Mouse (Mus musculus) limb, embryonic 13.5 days (tissue): ENCODE data around the gene Rffl. TPM values are rescaled to one million over a fixed set of nuclear protein-coding genes. Genes with fewer than 3 reads are reported as not detected.
A peak's percentile ranks its signal among the peaks of the same experiment; 100 is the strongest.
"Not testable (repeated sequence)": the region's sequence is repeated elsewhere in the genome, so short reads cannot be mapped to it uniquely, and the experiment has no call there.

ENCODE experiments used
- ATAC-seq: fragments of 200-750 bp; cut with Nextera tagmentation; 2 replicates; pipeline ENCODE4 v1.8.0; 2017; ENCODE audit warnings: low read depth, moderate number of reproducible peaks, moderate TSS enrichment; ENCODE audit not compliant: low FRiP score
- H3K27ac ChIP-seq: fragments of 300-500 bp; sonication (generic); 2 replicates; pipeline ENCODE4 v1.5.1; 2015; ENCODE audit warnings: inconsistent platforms, mild to moderate bottlenecking, moderate library complexity
- H3K27me3 ChIP-seq: fragments of 300-500 bp; sonication (generic); 2 replicates; pipeline ENCODE4 v1.6.1; 2015; ENCODE audit warnings: mild to moderate bottlenecking, inconsistent platforms
- H3K36me3 ChIP-seq: fragments of 300-500 bp; sonication (generic); 2 replicates; pipeline ENCODE4 v1.6.1; 2015; ENCODE audit warnings: inconsistent platforms, mild to moderate bottlenecking, moderate library complexity
- H3K4me1 ChIP-seq: fragments of 300-500 bp; sonication (generic); 2 replicates; pipeline ENCODE4 v1.6.1; 2015; ENCODE audit warnings: inconsistent platforms
- H3K4me2 ChIP-seq: fragments of 300-500 bp; sonication (generic); replicated peaks from 2 replicates; pipeline ENCODE4 v1.6.1; 2015; ENCODE audit warnings: inconsistent platforms, mild to moderate bottlenecking, moderate library complexity
- H3K4me3 ChIP-seq: fragments of 300-500 bp; sonication (generic); 2 replicates; pipeline ENCODE4 v1.5.1; 2015; ENCODE audit warnings: moderate library complexity, mild to moderate bottlenecking, inconsistent platforms
- H3K9ac ChIP-seq: fragments of 300-500 bp; sonication (generic); 2 replicates; pipeline ENCODE4 v1.6.1; 2015; ENCODE audit warnings: mild to moderate bottlenecking, inconsistent platforms
- H3K9me3 ChIP-seq: fragments of 300-500 bp; sonication (generic); 2 replicates; pipeline ENCODE4 v1.6.1; 2016; ENCODE audit warnings: inconsistent platforms
- WGBS: fragments of 180-500 bp; shearing (Covaris S2); methylation state at CpG from one replicate; pipeline ENCODE4 v1.1.7; 2015; 5-methylcytosine and 5-hydroxymethylcytosine counted together
- polyA plus RNA-seq: library from polyadenylated mRNA; unstranded; fragments of >200 nt; fragmentation: Nextera tagmentation; extraction: Ambion mirVana; gene quantifications from 2 replicates; pipeline ENCODE4 v1.2.1, GENCODE M21; 2015

The Rffl gene
- polyA plus RNA-seq, 1 experiment from 2014 or later, result 14.7 TPM

DNA sequence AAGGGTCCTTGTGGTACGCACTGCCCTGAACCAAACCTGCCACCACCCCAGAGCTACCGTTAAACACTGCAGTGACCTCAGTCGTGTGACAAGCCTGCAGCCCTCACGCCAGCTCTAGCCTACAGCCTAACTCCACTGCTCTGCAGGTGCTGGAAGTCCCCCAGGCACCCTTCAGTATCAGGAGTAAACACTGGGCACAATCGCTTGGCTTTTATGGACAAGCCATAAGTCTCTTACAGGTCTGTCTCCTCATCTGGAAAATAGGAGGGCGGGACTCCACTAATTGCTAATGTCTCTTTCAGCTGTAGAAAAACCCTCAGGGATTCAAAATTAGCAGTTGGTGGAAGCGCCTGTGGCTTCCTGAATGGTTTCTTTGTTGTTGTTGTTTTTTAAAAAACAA, 33.8 kb downstream of the Rffl start:
- Histone ChIP-seq H3K27ac (no peak overlapping the region), H3K9me3 (no peaks in the 10 kb centered on the region), H3K4me1 (peaks cover 36% of the 10 kb centered on the region), H3K36me3 (no peaks in the 10 kb centered on the region), H3K27me3 (no peaks in the 10 kb centered on the region), H3K4me2 (no peak overlapping the region), H3K9ac (no peak overlapping the region), H3K4me3 (no peak overlapping the region)
- ATAC-seq, result no peak
- WGBS, result 34% methylated on average over 7 of the region's 7 CpGs

DNA sequence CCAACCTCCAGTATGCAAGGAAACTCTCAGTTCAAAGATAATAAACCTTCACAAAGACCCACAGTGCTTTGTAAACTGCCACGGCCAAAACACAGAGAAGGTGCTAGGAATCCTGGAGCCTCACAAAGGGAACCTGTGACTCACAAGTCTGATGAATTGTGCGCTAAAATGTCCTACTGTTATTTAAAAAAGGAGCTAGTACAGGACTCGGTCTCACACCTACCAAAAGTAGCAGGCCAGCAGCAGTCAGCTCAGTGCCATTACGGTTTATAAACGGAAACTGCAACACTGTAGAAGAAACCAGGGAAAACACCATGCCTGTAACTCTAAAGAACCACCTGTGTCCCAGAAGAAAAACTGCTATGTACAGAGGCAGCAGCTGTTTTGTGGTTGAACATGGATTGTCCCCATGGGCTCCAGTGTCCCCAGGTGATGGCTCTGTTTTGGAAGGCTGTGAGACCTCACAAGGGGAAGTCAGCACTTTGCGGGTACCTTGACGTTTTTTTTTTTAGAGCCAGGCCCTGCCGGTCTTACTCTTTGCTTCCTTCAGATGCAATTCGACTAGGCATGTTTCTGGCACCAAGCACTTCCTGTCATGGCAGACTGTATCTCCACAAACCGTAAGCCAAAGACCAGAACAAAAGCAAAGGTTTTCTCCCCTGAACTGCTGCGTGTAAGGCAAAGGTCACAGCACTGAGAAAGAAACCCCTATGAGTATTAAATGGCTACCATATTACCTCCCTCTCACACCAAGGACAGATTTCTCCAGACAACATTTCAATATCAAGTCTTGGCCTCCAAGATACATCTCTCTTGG, 35.2 kb downstream of the Rffl start:
- Histone ChIP-seq H3K27me3 (no peaks in the 10 kb centered on the region), H3K4me1 (peaks cover 49% of the 10 kb centered on the region), H3K9ac (no peak overlapping the region), H3K4me3 (no peak overlapping the region), H3K36me3 (no peaks in the 10 kb centered on the region), H3K27ac (peak overlapping the region; percentile 39), H3K9me3 (no peaks in the 10 kb centered on the region), H3K4me2 (no peak overlapping the region)
- WGBS, result 37% methylated on average over 11 of the region's 11 CpGs
- ATAC-seq, result no peak

GRCm38 (mm10) chr11:82834359-82834758, 36.7 kb downstream of the Rffl start:
- H3K9me3 ChIP-seq, ATAC-seq, H3K27ac ChIP-seq, H3K4me2 ChIP-seq, H3K27me3 ChIP-seq, H3K9ac ChIP-seq, H3K4me3 ChIP-seq, H3K36me3 ChIP-seq: not testable (repeated sequence)
- 88% methylated on average over 7 of the region's 7 CpGs for WGBS
- peaks cover 50% of the 10 kb centered on the region for H3K4me1 ChIP-seq

DNA sequence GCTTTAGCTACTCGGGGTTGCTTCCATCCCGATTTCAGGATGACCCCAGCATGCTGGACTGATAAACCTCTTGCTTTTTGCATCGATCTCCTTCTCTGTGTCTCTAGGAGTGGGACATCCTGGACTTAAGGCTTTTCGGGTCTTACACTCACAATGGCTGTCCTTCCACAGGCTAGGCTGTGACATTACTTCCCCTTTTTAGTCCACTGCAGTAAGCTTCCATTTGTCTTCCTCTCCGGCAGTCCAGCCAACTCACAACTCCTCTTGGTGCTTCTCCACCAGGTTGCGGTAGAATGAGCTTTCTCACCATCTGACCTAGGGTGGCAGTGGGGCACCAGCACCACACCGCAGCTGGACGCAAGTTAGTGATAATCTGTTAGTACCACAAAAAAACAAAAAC, 37.1 kb downstream of the Rffl start:
- no peak overlapping the region for H3K27ac ChIP-seq
- WGBS, result 86% methylated on average over 8 of the region's 8 CpGs
- ATAC-seq, result no peak
- peaks cover 50% of the 10 kb centered on the region for H3K4me1 ChIP-seq
- H3K4me2 ChIP-seq, result no peak overlapping the region
- no peaks in the 10 kb centered on the region for H3K9me3 ChIP-seq
- no peaks in the 10 kb centered on the region for H3K27me3 ChIP-seq
- no peaks in the 10 kb centered on the region for H3K36me3 ChIP-seq
- no peak overlapping the region for H3K4me3 ChIP-seq
- no peak overlapping the region for H3K9ac ChIP-seq

DNA sequence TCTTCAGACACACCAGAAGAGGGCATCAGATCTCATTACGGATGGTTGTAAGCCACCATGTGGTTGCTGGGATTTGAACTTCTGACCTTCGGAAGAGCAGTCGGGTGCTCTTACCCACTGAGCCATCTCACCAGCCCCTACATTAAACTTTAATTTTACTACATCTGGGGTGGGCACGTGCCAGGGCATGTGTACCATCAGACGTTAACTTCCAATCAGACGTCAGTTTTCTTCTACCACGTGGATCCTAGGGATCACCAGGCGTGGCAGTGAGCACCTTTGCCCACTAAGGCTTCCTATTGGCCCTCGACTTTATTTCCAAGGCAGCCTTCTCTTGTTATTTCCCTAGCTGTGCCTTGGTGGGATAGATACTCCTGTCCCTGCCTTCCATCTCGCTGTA, 38.6 kb downstream of the Rffl start:
- not testable (repeated sequence) for H3K9ac ChIP-seq, H3K9me3 ChIP-seq, H3K27me3 ChIP-seq, H3K4me2 ChIP-seq, H3K36me3 ChIP-seq, ATAC-seq, H3K27ac ChIP-seq, H3K4me3 ChIP-seq
- WGBS, result 79% methylated on average over 10 of the region's 10 CpGs
- peaks cover 35% of the 10 kb centered on the region for H3K4me1 ChIP-seq

DNA sequence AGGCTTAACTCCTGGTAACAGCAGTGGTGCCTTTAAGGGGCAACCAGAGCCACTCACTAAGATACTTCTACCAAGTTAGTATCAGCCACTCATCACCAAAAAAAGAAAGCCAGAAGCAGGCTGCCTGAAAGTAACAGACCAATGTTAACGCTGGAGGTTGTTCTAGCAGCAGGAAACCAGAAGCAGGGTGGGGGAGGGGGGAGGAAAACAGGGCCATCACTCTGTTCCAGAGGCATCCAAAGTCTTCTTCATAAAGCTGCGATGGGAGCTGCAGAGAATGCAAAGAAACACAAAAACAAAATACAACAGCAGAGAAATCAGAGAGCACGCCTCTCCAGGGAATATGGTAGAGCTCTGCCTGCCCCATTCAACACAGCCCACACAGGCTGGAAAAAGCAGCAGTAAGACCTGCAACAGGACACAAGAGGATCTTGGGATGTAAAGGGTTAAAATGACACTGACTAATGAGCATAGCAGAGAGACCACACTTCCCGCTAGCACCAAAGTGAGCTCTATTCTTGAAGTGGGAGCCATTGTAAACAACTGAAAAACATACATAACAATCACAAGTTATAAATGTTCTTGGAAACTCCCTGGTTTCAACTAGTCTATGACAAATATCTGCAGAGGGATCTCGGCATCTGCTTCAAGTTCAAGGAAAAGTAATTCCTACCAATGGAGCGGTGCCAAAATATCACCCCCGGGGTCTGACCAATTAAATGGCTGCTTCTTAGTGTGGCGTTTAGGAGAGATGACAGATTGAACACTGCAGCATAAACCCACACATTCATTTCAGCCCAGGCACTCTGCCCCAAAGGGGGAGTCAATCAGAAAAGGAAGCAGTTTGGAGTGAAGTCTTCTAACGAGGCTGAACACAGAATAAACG, 39.8 kb downstream of the Rffl start:
- H3K4me2 ChIP-seq, result peak overlapping the region; percentile 40
- ATAC-seq, result peak; percentile 57; the same call in 1 of the 2 replicates
- H3K27ac ChIP-seq, result no peak overlapping the region
- no peaks in the 10 kb centered on the region for H3K27me3 ChIP-seq
- no peaks in the 10 kb centered on the region for H3K36me3 ChIP-seq
- no peaks in the 10 kb centered on the region for H3K9me3 ChIP-seq
- H3K4me1 ChIP-seq, result peaks cover 25% of the 10 kb centered on the region
- 16% methylated on average over 10 of the region's 10 CpGs for WGBS
- no peak overlapping the region for H3K9ac ChIP-seq
- no peak overlapping the region for H3K4me3 ChIP-seq

GRCm38 (mm10) chr11:82826818-82827217, 44.2 kb downstream of the Rffl start:
- no peaks in the 10 kb centered on the region for H3K9me3 ChIP-seq
- H3K27me3 ChIP-seq, result no peaks in the 10 kb centered on the region
- no peak overlapping the region for H3K4me2 ChIP-seq
- H3K9ac ChIP-seq, result no peak overlapping the region
- H3K4me1 ChIP-seq, result peaks cover 16% of the 10 kb centered on the region
- H3K27ac ChIP-seq, result no peak overlapping the region
- no peak for ATAC-seq
- H3K36me3 ChIP-seq, result no peaks in the 10 kb centered on the region
- H3K4me3 ChIP-seq, result no peak overlapping the region

DNA sequence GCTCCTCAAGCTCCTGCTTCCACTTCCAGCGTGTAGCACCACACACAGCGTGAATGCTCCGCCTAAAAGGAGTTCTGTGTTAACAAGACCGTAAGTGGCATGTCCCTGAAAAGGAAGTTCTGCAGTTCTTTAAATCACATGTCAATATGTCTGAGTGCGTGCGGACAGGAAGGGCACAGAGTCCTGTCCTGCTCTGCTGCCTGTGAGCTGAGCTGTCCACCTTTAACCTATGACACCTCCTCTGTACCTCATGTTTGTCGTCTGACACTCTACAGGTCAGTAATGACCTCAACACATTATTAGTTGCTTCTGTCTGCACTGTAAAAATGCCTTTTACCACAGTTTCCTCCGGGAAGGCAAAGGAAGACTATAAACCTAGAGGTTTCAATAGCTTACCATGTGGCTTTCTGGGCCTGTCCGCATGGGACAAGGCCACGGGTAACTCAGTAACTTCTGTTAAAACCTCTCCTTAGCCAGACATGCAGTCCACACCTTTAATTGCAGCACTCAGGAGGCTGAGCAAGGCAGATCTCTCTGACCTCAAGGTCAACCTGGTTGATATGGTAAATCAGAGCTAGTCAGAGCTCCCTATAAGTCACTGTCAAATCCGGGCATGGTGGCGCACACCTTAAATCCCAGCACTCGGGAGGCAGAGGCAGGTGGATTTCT, 50.1 kb downstream of the Rffl start:
- peaks cover 5% of the 10 kb centered on the region; the same call in 1 of the 2 replicates for H3K4me1 ChIP-seq
- ATAC-seq, result no peak
- H3K9me3 ChIP-seq, result no peaks in the 10 kb centered on the region
- no peak overlapping the region for H3K4me2 ChIP-seq
- H3K36me3 ChIP-seq, result peaks cover 6% of the 10 kb centered on the region; the same call in 1 of the 2 replicates
- H3K27ac ChIP-seq, result no peak overlapping the region
- H3K4me3 ChIP-seq, result no peak overlapping the region
- WGBS, result 59% methylated on average over 13 of the region's 13 CpGs
- H3K27me3 ChIP-seq, result no peaks in the 10 kb centered on the region
- no peak overlapping the region for H3K9ac ChIP-seq

DNA sequence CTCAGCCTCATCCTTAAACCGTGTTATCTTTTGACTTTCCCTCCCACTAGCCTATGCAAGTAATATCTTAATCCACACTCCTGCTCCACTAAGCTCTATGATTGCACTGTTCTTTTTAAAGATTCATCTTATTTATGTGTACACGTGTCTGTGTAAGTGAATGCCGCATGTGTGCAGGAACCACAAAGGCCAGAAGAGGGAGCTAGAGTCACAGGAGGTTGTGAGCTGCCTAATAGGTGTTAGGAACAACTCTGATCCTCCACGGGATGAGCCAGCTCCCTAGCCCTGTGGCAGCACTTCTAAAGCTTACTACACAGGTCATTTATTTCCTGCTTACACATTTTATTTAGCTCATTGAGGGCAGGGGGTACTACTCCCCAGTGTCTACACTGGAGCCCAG, 51.7 kb downstream of the Rffl start:
- Histone ChIP-seq H3K4me2 (no peak overlapping the region), H3K27me3 (no peaks in the 10 kb centered on the region), H3K4me1 (peaks cover 4% of the 10 kb centered on the region; the same call in 1 of the 2 replicates), H3K9ac (no peak overlapping the region), H3K9me3 (no peaks in the 10 kb centered on the region), H3K27ac (no peak overlapping the region), H3K4me3 (no peak overlapping the region), H3K36me3 (peaks cover 6% of the 10 kb centered on the region; the same call in 1 of the 2 replicates)
- WGBS, result 51% methylated on average over 4 of the region's 4 CpGs
- no peak for ATAC-seq

GRCm38 (mm10) chr11:82808485-82808884, 62.5 kb downstream of the Rffl start:
- WGBS, result 83% methylated on average over 5 of the region's 5 CpGs
- Histone ChIP-seq H3K4me3 (no peak overlapping the region), H3K9ac (no peak overlapping the region), H3K27me3 (no peaks in the 10 kb centered on the region), H3K27ac (no peak overlapping the region), H3K4me1 (peaks cover 7% of the 10 kb centered on the region; the same call in 1 of the 2 replicates), H3K9me3 (no peaks in the 10 kb centered on the region), H3K4me2 (no peak overlapping the region), H3K36me3 (peaks cover 49% of the 10 kb centered on the region)
- ATAC-seq, result no peak

- H3K9me3 ChIP-seq, result no peaks in the 10 kb centered on the region
- ATAC-seq, result no peak
- no peak overlapping the region for H3K4me2 ChIP-seq
- 0 out of 2 replicates have a peak, but pooled peaks cover 2% of the 10 kb centered on the region for H3K4me1 ChIP-seq
- H3K27me3 ChIP-seq, result no peaks in the 10 kb centered on the region
- H3K36me3 ChIP-seq, result peaks cover 58% of the 10 kb centered on the region
- 81% methylated on average over 3 of the region's 3 CpGs for WGBS
- no peak overlapping the region for H3K9ac ChIP-seq
- H3K4me3 ChIP-seq, result no peak overlapping the region
- H3K27ac ChIP-seq, result no peak overlapping the region
Measured at GRCm38 (mm10) chr11:82807370-82807769, 63.6 kb downstream of the Rffl start.

DNA sequence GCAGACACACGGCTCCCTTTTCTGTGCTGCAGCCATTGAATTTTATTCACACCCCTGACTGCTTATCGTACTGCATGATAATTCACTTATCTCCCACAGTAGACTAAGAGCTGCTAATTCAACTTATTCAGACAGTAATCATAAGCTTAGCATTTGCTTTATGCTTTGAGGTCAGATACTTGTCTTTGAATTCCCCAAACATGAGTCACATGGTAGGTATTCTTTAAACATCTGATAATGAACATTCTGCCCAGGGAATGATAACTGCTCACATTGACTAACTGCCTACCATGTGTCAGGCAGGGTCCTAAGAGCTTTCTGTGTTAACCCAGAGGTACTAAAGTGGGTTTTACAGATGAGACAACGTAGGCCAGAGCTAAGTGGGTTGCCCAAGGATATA, 64.4 kb downstream of the Rffl start:
- no peak for ATAC-seq
- Histone ChIP-seq H3K27me3 (no peaks in the 10 kb centered on the region), H3K4me1 (no peaks in the 10 kb centered on the region), H3K9ac (no peak overlapping the region), H3K36me3 (peaks cover 60% of the 10 kb centered on the region), H3K4me3 (no peak overlapping the region), H3K9me3 (no peaks in the 10 kb centered on the region), H3K4me2 (no peak overlapping the region), H3K27ac (no peak overlapping the region)
- 82% methylated on average over 3 of the region's 3 CpGs for WGBS
